Mouse (Mus musculus) hindbrain, embryonic 14.5 days (tissue): Measurements from ENCODE around the gene Chit1. TPM values are rescaled to one million over a fixed set of nuclear protein-coding genes. Genes with fewer than 3 reads are reported as not detected.

Source experiments
- ATAC-seq: fragments of 200-750 bp; cut with Nextera tagmentation; 2 replicates; pipeline ENCODE4 v1.8.0; 2017; ENCODE audit warnings: moderate number of reproducible peaks, mild to moderate bottlenecking, moderate TSS enrichment, moderate library complexity; ENCODE audit not compliant: low FRiP score
- DNase-seq: peaks from one replicate; pipeline ENCODE4 v3.0.0-alpha.2; 2015; ENCODE audit warnings: low spot score
- H3K27ac ChIP-seq: fragments of 300-500 bp; sonication (generic); 2 replicates; pipeline ENCODE4 v1.5.1; 2014; ENCODE audit warnings: mild to moderate bottlenecking, moderate library complexity
- H3K27me3 ChIP-seq: fragments of 300-500 bp; sonication (generic); 2 replicates; pipeline ENCODE4 v1.6.1; 2014; ENCODE audit warnings: mild to moderate bottlenecking, low read length, mixed read lengths; ENCODE audit not compliant: control insufficient read depth, insufficient read depth
- H3K36me3 ChIP-seq: fragments of 300-500 bp; sonication (generic); replicated peaks from 2 replicates; pipeline ENCODE4 v1.6.1; 2014; ENCODE audit not compliant: control insufficient read depth, insufficient read depth
- H3K4me1 ChIP-seq: fragments of 300-500 bp; sonication (generic); replicated peaks from 2 replicates; pipeline ENCODE4 v1.6.1; 2014; ENCODE audit warnings: antibody characterized with exemption, low read length, mixed read lengths; ENCODE audit not compliant: control insufficient read depth, insufficient read depth
- H3K4me2 ChIP-seq: fragments of 300-500 bp; sonication (generic); replicated peaks from 2 replicates; pipeline ENCODE4 v1.6.1; 2014; ENCODE audit warnings: mild to moderate bottlenecking, moderate library complexity
- H3K4me3 ChIP-seq: fragments of 300-500 bp; sonication (generic); replicated peaks from 2 replicates; pipeline ENCODE4 v1.5.1; 2014; ENCODE audit warnings: mild to moderate bottlenecking, low read length
- H3K9ac ChIP-seq: fragments of 300-500 bp; sonication (generic); 2 replicates; pipeline ENCODE4 v1.6.1; 2014
- H3K9me3 ChIP-seq: fragments of 300-500 bp; sonication (generic); 2 replicates; pipeline ENCODE4 v1.6.1; 2016; ENCODE audit warnings: low read length; ENCODE audit not compliant: control insufficient read depth
- WGBS: fragments of 180-500 bp; shearing (Covaris S2); extraction: QIAGEN DNeasy Blood & Tissue Kit; methylation state at CpG from one replicate; pipeline ENCODE4 v1.1.7; 2014; 5-methylcytosine and 5-hydroxymethylcytosine counted together
- polyA plus RNA-seq: library from polyadenylated mRNA; unstranded; fragments of >200 nt; fragmentation: Nextera tagmentation; extraction: Ambion mirVana; gene quantifications from 2 replicates; pipeline ENCODE4 v1.2.1, GENCODE M21; 2014

Chit1 gene
- polyA plus RNA-seq, 1 experiment from 2014 or later: 0.23 TPM

GRCm38 (mm10) chr1:134078061-134078795 is 32.8 kb upstream of the Chit1 start:
- Histone ChIP-seq H3K9ac (peak overlapping the region; percentile 85), H3K4me2 (peak overlapping the region; percentile 86), H3K9me3 (no peaks in the 10 kb centered on the region), H3K4me1 (peaks cover 21% of the 10 kb centered on the region), H3K36me3 (no peaks in the 10 kb centered on the region), H3K27ac (peak overlapping the region; percentile 79), H3K4me3 (peak overlapping the region; percentile 76), H3K27me3 (no peaks in the 10 kb centered on the region)
- DNase-seq: no peak
- WGBS: 5% methylated on average over 19 of the region's 19 CpGs
- ATAC-seq: no peak; the same call in 1 of the 2 replicates

GRCm38 (mm10) chr1:134078802-134079476 is 32.1 kb upstream of the Chit1 start, which contains the start of gene Btg2:
Gene Btg2 (minus strand): TSS chr1:134079120.
- Histone ChIP-seq H3K4me1 (peaks cover 18% of the 10 kb centered on the region), H3K27me3 (no peaks in the 10 kb centered on the region), H3K36me3 (no peaks in the 10 kb centered on the region), H3K4me2 (peak within 1 kb of the TSS; percentile 86), H3K4me3 (peak within 1 kb of the TSS; percentile 76), H3K27ac (peak within 1 kb of the TSS; percentile 92), H3K9me3 (no peaks in the 10 kb centered on the region), H3K9ac (peak within 1 kb of the TSS; percentile 85)
- ATAC-seq: peak; percentile 94
- under 1% methylated on average over 60 of the region's 62 CpGs for WGBS
- DNase-seq: peak; percentile 95

- Histone ChIP-seq H3K27ac (peak overlapping the region; percentile 92), H3K36me3 (no peaks in the 10 kb centered on the region), H3K9me3 (no peaks in the 10 kb centered on the region), H3K27me3 (no peaks in the 10 kb centered on the region), H3K4me3 (peak overlapping the region; percentile 76), H3K4me1 (peaks cover 18% of the 10 kb centered on the region), H3K9ac (peak overlapping the region; percentile 85), H3K4me2 (peak overlapping the region; percentile 86)
- DNase-seq (peak; percentile 56), ATAC-seq (no peak)
- 2% methylated on average over 9 of the region's 9 CpGs for WGBS
Observed at GRCm38 (mm10) chr1:134079477-134080163, 31.4 kb upstream of the Chit1 start.

- H3K27me3 ChIP-seq: no peaks in the 10 kb centered on the region
- no peak for DNase-seq
- H3K4me2 ChIP-seq: no peak overlapping the region
- peaks cover 18% of the 10 kb centered on the region for H3K4me1 ChIP-seq
- H3K9me3 ChIP-seq: no peaks in the 10 kb centered on the region
- H3K4me3 ChIP-seq: no peak overlapping the region
- H3K36me3 ChIP-seq: no peaks in the 10 kb centered on the region
- 77% methylated on average over 4 of the region's 4 CpGs for WGBS
- H3K9ac ChIP-seq: no peak overlapping the region
- H3K27ac ChIP-seq: no peak overlapping the region
- no peak for ATAC-seq
Observed at GRCm38 (mm10) chr1:134080406-134080805, 30.6 kb upstream of the Chit1 start.

GRCm38 (mm10) chr1:134080881-134081450 is 30.1 kb upstream of the Chit1 start:
- H3K36me3 ChIP-seq: no peaks in the 10 kb centered on the region
- H3K4me3 ChIP-seq: no peak overlapping the region
- H3K4me2 ChIP-seq: no peak overlapping the region
- peaks cover 16% of the 10 kb centered on the region for H3K4me1 ChIP-seq
- DNase-seq (no peak), ATAC-seq (no peak)
- no peaks in the 10 kb centered on the region for H3K9me3 ChIP-seq
- no peak overlapping the region for H3K9ac ChIP-seq
- H3K27ac ChIP-seq: no peak overlapping the region
- H3K27me3 ChIP-seq: no peaks in the 10 kb centered on the region
- WGBS: 91% methylated on average over 5 of the region's 5 CpGs

GRCm38 (mm10) chr1:134082987-134083516 is 28.0 kb upstream of the Chit1 start:
- Histone ChIP-seq H3K27ac (no peak overlapping the region), H3K4me3 (no peak overlapping the region), H3K4me1 (peaks cover 13% of the 10 kb centered on the region), H3K9me3 (no peaks in the 10 kb centered on the region), H3K4me2 (no peak overlapping the region), H3K27me3 (no peaks in the 10 kb centered on the region), H3K9ac (no peak overlapping the region), H3K36me3 (no peaks in the 10 kb centered on the region)
- ATAC-seq (no peak), DNase-seq (no peak)
- 56% methylated on average over 11 of the region's 11 CpGs for WGBS

GRCm38 (mm10) chr1:134083676-134084075 is 27.4 kb upstream of the Chit1 start:
- peaks cover 10% of the 10 kb centered on the region for H3K4me1 ChIP-seq
- no peaks in the 10 kb centered on the region for H3K27me3 ChIP-seq
- 87% methylated on average over 8 of the region's 8 CpGs for WGBS
- no peaks in the 10 kb centered on the region for H3K9me3 ChIP-seq
- no peak for DNase-seq
- no peak overlapping the region for H3K4me3 ChIP-seq
- no peak for ATAC-seq
- no peak overlapping the region for H3K27ac ChIP-seq
- no peaks in the 10 kb centered on the region for H3K36me3 ChIP-seq
- no peak overlapping the region for H3K9ac ChIP-seq
- no peak overlapping the region for H3K4me2 ChIP-seq

- Histone ChIP-seq H3K9me3 (no peaks in the 10 kb centered on the region), H3K36me3 (no peaks in the 10 kb centered on the region), H3K27ac (no peak overlapping the region), H3K9ac (no peak overlapping the region), H3K27me3 (no peaks in the 10 kb centered on the region), H3K4me2 (no peak overlapping the region), H3K4me3 (no peak overlapping the region), H3K4me1 (peaks cover 10% of the 10 kb centered on the region)
- DNase-seq (no peak), ATAC-seq (no peak)
- WGBS: 81% methylated on average over 3 of the region's 3 CpGs
Observed at GRCm38 (mm10) chr1:134084128-134084527, 26.9 kb upstream of the Chit1 start.

GRCm38 (mm10) chr1:134086017-134086416 is 25.0 kb upstream of the Chit1 start:
- no peak overlapping the region for H3K27ac ChIP-seq
- ATAC-seq: no peak

More at GRCm38 (mm10) chr1:134086017-134086416, 25.0 kb upstream of the Chit1 start:
- DNase-seq: no peak
- no peak overlapping the region for H3K9ac ChIP-seq
- no peaks in the 10 kb centered on the region for H3K27me3 ChIP-seq
- no peaks in the 10 kb centered on the region for H3K36me3 ChIP-seq
- H3K9me3 ChIP-seq: no peaks in the 10 kb centered on the region
- no peak overlapping the region for H3K4me2 ChIP-seq
- H3K4me1 ChIP-seq: peaks cover 10% of the 10 kb centered on the region
- no peak overlapping the region for H3K4me3 ChIP-seq
- 12% methylated on average over 3 of the region's 3 CpGs for WGBS
